Mouse (Mus musculus): Measurements from ENCODE around the gene Rhpn2.

- no peak for TF ChIP-seq GATA1 (IDR thresholded peaks at IDR 0.05; ENCODE audit: borderline replicate concordance, low read length)
- no peak for TF ChIP-seq FLI1 (IDR thresholded peaks at IDR 0.05; ENCODE audit: low read length)
Observed at GRCm38 (mm10) chr7:35381861-35382260, 47.9 kb downstream of the Rhpn2 start.

All from megakaryocyte, embryonic 14.5 days (primary cell).